8 mouse cellular contexts compared by ENCODE assay signal in the genomic region with DNA sequence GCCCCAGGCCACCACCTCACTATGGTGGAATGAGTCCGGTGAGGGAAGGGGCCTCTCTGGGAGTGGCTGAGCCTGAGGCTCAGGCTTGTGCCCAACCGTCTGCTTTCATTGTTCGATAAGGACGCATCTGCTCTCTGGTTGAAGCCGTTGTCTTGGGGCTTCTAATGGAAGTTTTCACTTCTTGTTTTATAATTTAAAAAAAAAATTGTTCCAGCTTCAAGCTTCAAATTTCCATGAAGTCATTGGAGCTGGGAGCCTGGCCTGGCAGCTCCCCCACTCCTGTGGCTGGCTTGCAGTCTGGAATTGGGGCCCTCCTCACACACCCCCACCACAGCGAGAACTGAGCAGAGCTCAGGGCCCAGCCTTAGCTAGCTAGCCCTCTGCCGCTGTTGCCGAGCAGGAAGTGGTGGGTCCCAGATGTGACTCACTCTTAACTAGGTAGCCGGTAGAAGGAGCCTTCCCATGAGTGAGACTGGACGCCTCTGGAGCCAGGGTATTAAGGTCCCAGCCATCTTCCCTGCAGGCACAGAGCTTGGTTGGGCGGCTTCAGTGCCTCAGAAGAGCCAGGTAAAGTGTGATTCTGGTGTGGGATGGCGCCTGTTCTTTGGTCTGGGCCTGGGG. TPM values are rescaled to one million over a fixed set of nuclear protein-coding genes. Genes with fewer than 3 reads are reported as not detected.
DNase-seq lines count a peak whose midpoint lies in the region; ATAC-seq and TF ChIP-seq lines count a peak whose summit lies in the region.

No protein-coding gene starts in this region.

- H3K9ac ChIP-seq in ES-Bruce4 (ENCODE audit: low read depth, poor library complexity, severe bottlenecking), result 0 out of 2 replicates have a peak overlapping the region, but pooled peaks have one; percentile 2
- H3K9ac ChIP-seq in heart, embryonic 11.5 days (ENCODE audit: low read depth, low read length), result no peak overlapping the region

- no peak for TF ChIP-seq CTCF in ES-Bruce4 (IDR thresholded peaks at IDR 0.05; ENCODE audit: low read depth, low read length)

- H3K27me3 ChIP-seq in ES-Bruce4 (ENCODE audit: control insufficient read depth, insufficient read depth, low read length, poor library complexity, severe bottlenecking), result no peaks in the 10 kb centered on the region
- peaks cover 7% of the 10 kb centered on the region for H3K27me3 ChIP-seq in heart, embryonic 11.5 days (ENCODE audit: control insufficient read depth, insufficient read depth, low read length)

- TF ChIP-seq POLR2A in ES-Bruce4 (IDR thresholded peaks at IDR 0.05; ENCODE audit: insufficient read depth, low read length), result no peak

- ATAC-seq in heart, embryonic 11.5 days (replicated peaks; ENCODE audit: insufficient number of reproducible peaks, low FRiP score, low TSS enrichment), result no peak
- no peak for ATAC-seq in cerebellum, adult (ENCODE audit: insufficient number of reproducible peaks, low FRiP score, low TSS enrichment)

- H3K36me3 ChIP-seq in ES-Bruce4 (ENCODE audit: control insufficient read depth, insufficient read depth, low read length, poor library complexity, severe bottlenecking), result no peaks in the 10 kb centered on the region
- H3K36me3 ChIP-seq in heart, embryonic 11.5 days (ENCODE audit: control insufficient read depth, insufficient read depth, low read length), result no peaks in the 10 kb centered on the region

- H3K4me3 ChIP-seq in ES-Bruce4 (ENCODE audit: low read depth, low read length), result no peak overlapping the region
- H3K4me3 ChIP-seq in heart, embryonic 11.5 days (ENCODE audit: low read depth, low read length), result no peak overlapping the region

- no peak for TF ChIP-seq EP300 in ES-Bruce4 (IDR thresholded peaks at IDR 0.05; ENCODE audit: insufficient read depth, low read depth, low read length)

- 54% methylated on average over 12 of the region's 12 CpGs for WGBS in heart, embryonic 11.5 days (ENCODE audit: insufficient replicate concordance)

- no peaks in the 10 kb centered on the region for H3K9me3 ChIP-seq in ES-Bruce4 (replicated peaks; ENCODE audit: control insufficient read depth, insufficient read depth, low read length, poor library complexity, severe bottlenecking)
- H3K9me3 ChIP-seq in heart, embryonic 11.5 days (replicated peaks; ENCODE audit: control insufficient read depth, low read length), result no peaks in the 10 kb centered on the region

- no peak overlapping the region for H3K4me2 ChIP-seq in heart, embryonic 11.5 days

- peak; percentile 89 for DNase-seq in 416B (ENCODE audit: low read depth)
- DNase-seq in lung, postnatal 10 days, result peak; percentile 74
- no peak for DNase-seq in left cerebral cortex, postnatal 36 days (ENCODE audit: low spot score in 2 of 2)
- DNase-seq in retina, postnatal 1 day, result no peak
- no peak for DNase-seq in kidney, adult 18-20 months

- intact Hi-C loops in left cerebral cortex, postnatal 36 days (cut with DNase I), result no loop called here

- H3K4me1 ChIP-seq in ES-Bruce4 (ENCODE audit: control insufficient read depth, insufficient read depth, low read length), result no peaks in the 10 kb centered on the region
- H3K4me1 ChIP-seq in heart, embryonic 11.5 days (ENCODE audit: control insufficient read depth, insufficient read depth, low read length), result peaks cover 14% of the 10 kb centered on the region

- no peak overlapping the region for H3K27ac ChIP-seq in ES-Bruce4 (ENCODE audit: insufficient read depth, low read length)
- H3K27ac ChIP-seq in heart, embryonic 11.5 days (ENCODE audit: low read depth, low read length), result 0 out of 2 replicates have a peak overlapping the region, but pooled peaks have one; percentile 29

RNA-seq across cellular contexts. Expression of gene Adcy7, which starts 16.5 kb away (rescaled TPM):
- polyA plus RNA-seq in ES-Bruce4 (2011; ENCODE audit: insufficient read depth, insufficient read length, low read depth, missing spikeins), result 1.4 and 2.1 TPM in 2 replicates
- polyA plus RNA-seq in heart, embryonic 11.5 days (2014; fragmentation: Nextera tagmentation; extraction: Ambion mirVana), result 2.4 and 2.9 TPM in 2 replicates
- total RNA-seq in left cerebral cortex, postnatal 36 days (2021), result 1 to 10 TPM; 4.7 TPM

Comparison
In these comparisons a context has a peak if more than half of its experiments do, and no peak if none do; other contexts are left out.
1. DNase-seq: peak in 416B (single experiment) and lung, postnatal 10 days (single experiment); none in left cerebral cortex, postnatal 36 days (0 of 2), retina, postnatal 1 day (single experiment) and kidney, adult 18-20 months (single experiment).